Mouse (Mus musculus) lung, adult 2 months (tissue): Measurements from ENCODE around the gene Adig.

Experiments used
- CTCF ChIP-seq: fragments of 200-500 bp; IDR thresholded peaks from 2 replicates; pipeline ENCODE4 v1.5.1; 2011; ENCODE audit warnings: mild to moderate bottlenecking, low read length, control low read depth; ENCODE audit not compliant: insufficient read depth
- POLR2A ChIP-seq: fragments of 200-500 bp; IDR thresholded peaks from 2 replicates; pipeline ENCODE4 v1.6.1; 2011; ENCODE audit warnings: low read depth, mild to moderate bottlenecking, control low read depth, low read length, borderline replicate concordance; ENCODE audit errors: extremely low read depth

GRCm38 (mm10) chr2:158556225-158556624, 53.8 kb downstream of the Adig start:
- TF ChIP-seq CTCF (peak; percentile 76), POLR2A (no peak)
